7 mouse cellular contexts compared by ENCODE assay signal in the genomic region with DNA sequence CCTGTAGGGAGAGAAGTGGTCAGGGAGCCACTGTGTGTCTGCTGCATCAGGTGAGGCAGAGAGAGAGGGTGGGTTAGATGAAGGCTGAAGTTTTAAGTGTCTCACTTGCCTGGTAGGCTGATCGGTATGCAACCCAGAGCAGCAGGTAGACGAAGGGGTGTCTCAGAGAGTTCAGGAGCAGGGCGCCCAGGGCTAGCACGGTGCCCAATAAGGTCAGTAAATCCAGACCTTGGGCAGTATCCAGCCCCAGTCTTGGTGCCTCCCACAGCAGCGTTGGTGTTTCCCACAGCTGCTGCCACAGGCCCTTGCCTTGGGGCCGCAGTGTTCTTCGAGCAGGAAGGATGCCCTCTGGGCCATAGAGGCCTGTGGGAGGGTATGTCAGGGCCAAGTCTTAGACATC. TPM values are rescaled to one million over a fixed set of nuclear protein-coding genes. Genes with fewer than 3 reads are reported as not detected.
DNase-seq lines count a peak whose midpoint lies in the region; ATAC-seq lines count a peak whose summit lies in the region.

No protein-coding gene starts in this region.

- ATAC-seq in megakaryocyte, adult 5-6 weeks (ENCODE audit: poor library complexity, severe bottlenecking): no peak
- ATAC-seq in limb, embryonic 12.5 days (ENCODE audit: insufficient number of reproducible peaks, insufficient read depth, low FRiP score, low TSS enrichment, low read depth): no peak
- no peak for ATAC-seq in stomach, embryonic 16.5 days (ENCODE audit: insufficient read depth, low FRiP score)

- H3K27me3 ChIP-seq in megakaryocyte, embryonic 14.5 days (replicated peaks): no peaks in the 10 kb centered on the region
- no peaks in the 10 kb centered on the region for H3K27me3 ChIP-seq in forebrain, embryonic 10.5 days (ENCODE audit: poor library complexity, severe bottlenecking)
- no peaks in the 10 kb centered on the region for H3K27me3 ChIP-seq in limb, embryonic 12.5 days
- no peaks in the 10 kb centered on the region for H3K27me3 ChIP-seq in stomach, embryonic 16.5 days (ENCODE audit: control insufficient read depth, insufficient read depth, low read length)

- peaks cover 45% of the 10 kb centered on the region for H3K4me1 ChIP-seq in megakaryocyte, embryonic 14.5 days
- peaks cover 35% of the 10 kb centered on the region for H3K4me1 ChIP-seq in forebrain, embryonic 10.5 days
- peaks cover 21% of the 10 kb centered on the region for H3K4me1 ChIP-seq in limb, embryonic 12.5 days (replicated peaks)
- peaks cover 13% of the 10 kb centered on the region for H3K4me1 ChIP-seq in stomach, embryonic 16.5 days (ENCODE audit: control insufficient read depth, insufficient read depth, low read length)

- no peaks in the 10 kb centered on the region for H3K9me3 ChIP-seq in megakaryocyte, embryonic 14.5 days
- H3K9me3 ChIP-seq in forebrain, embryonic 10.5 days: no peaks in the 10 kb centered on the region
- no peaks in the 10 kb centered on the region for H3K9me3 ChIP-seq in limb, embryonic 12.5 days
- H3K9me3 ChIP-seq in stomach, embryonic 16.5 days (replicated peaks; ENCODE audit: control insufficient read depth, low read length): no peaks in the 10 kb centered on the region

- peak overlapping the region; percentile 89 for H3K9ac ChIP-seq in limb, embryonic 12.5 days (replicated peaks)
- peak overlapping the region; percentile 86 for H3K9ac ChIP-seq in stomach, embryonic 16.5 days (ENCODE audit: low read length)

- peak overlapping the region; percentile 95 for H3K27ac ChIP-seq in forebrain, embryonic 10.5 days
- no peak overlapping the region for H3K27ac ChIP-seq in limb, embryonic 12.5 days
- no peak overlapping the region for H3K27ac ChIP-seq in stomach, embryonic 16.5 days (ENCODE audit: low read length)

- H3K4me3 ChIP-seq in megakaryocyte, embryonic 14.5 days (replicated peaks): peak overlapping the region; percentile 96
- H3K4me3 ChIP-seq in forebrain, embryonic 10.5 days: peak overlapping the region; percentile 69
- H3K4me3 ChIP-seq in limb, embryonic 12.5 days (replicated peaks): peak overlapping the region; percentile 82
- peak overlapping the region; percentile 86 for H3K4me3 ChIP-seq in stomach, embryonic 16.5 days (replicated peaks; ENCODE audit: low read length)

- peaks cover 65% of the 10 kb centered on the region for H3K36me3 ChIP-seq in megakaryocyte, embryonic 14.5 days (replicated peaks; ENCODE audit: low read length)
- H3K36me3 ChIP-seq in forebrain, embryonic 10.5 days (replicated peaks): peaks cover 63% of the 10 kb centered on the region
- H3K36me3 ChIP-seq in limb, embryonic 12.5 days: peaks cover 48% of the 10 kb centered on the region
- peaks cover 14% of the 10 kb centered on the region for H3K36me3 ChIP-seq in stomach, embryonic 16.5 days (ENCODE audit: control insufficient read depth, insufficient read depth, low read length)

- no peak for DNase-seq in forebrain, embryonic 10.5 days (ENCODE audit: extremely low spot score, low spot score)
- no peak for DNase-seq in spleen, postnatal 10 days (ENCODE audit: low spot score in 2 of 2)
- no peak for DNase-seq in layer of hippocampus, adult 8-10 months (ENCODE audit: low spot score in 2 of 2)

- H3K4me2 ChIP-seq in limb, embryonic 12.5 days: peak overlapping the region; percentile 86
- H3K4me2 ChIP-seq in stomach, embryonic 16.5 days (ENCODE audit: low read depth, low read length): peak overlapping the region; percentile 96

- WGBS in forebrain, embryonic 10.5 days: 86% methylated on average over 7 of the region's 7 CpGs
- 83% methylated on average over 7 of the region's 7 CpGs for WGBS in limb, embryonic 12.5 days
- WGBS in stomach, embryonic 16.5 days: 69% methylated on average over 7 of the region's 7 CpGs

RNA-seq across cellular contexts. Expression of gene Lmf2, which starts 1.0 kb away (rescaled TPM):
- polyA plus RNA-seq in megakaryocyte, embryonic 14.5 days (2012; ENCODE audit: insufficient read depth, low replicate concordance): 65.0 and 111 TPM in 2 replicates
- total RNA-seq in megakaryocyte, adult 5-6 weeks (2015): 31.0 and 31.8 TPM in 2 replicates
- 28.7 and 31.6 TPM in 2 replicates for total RNA-seq in megakaryocyte, adult 5-6 weeks (2017)
- 48.6 and 50.0 TPM in 2 replicates for polyA plus RNA-seq in forebrain, embryonic 10.5 days (2016; fragmentation: Nextera tagmentation; extraction: Ambion mirVana)
- 43.3 and 47.4 TPM in 2 replicates for polyA plus RNA-seq in limb, embryonic 12.5 days (2016; fragmentation: Nextera tagmentation; extraction: Ambion mirVana)
- polyA plus RNA-seq in stomach, embryonic 16.5 days (2015; fragmentation: Nextera tagmentation; extraction: Ambion mirVana): 66.9 and 79.1 TPM in 2 replicates
- total RNA-seq in layer of hippocampus, adult 8-10 months (2022): 10 to 100 TPM; 17.7 to 25.3 (median 21.2) TPM

RNA-seq across cellular contexts. Expression of gene Ncaph2, which starts 1.1 kb away (rescaled TPM):
- polyA plus RNA-seq in megakaryocyte, embryonic 14.5 days (2012; ENCODE audit: insufficient read depth, low replicate concordance): 21.9 and 44.6 TPM in 2 replicates
- total RNA-seq in megakaryocyte, adult 5-6 weeks (2015): 89.5 and 98.1 TPM in 2 replicates
- total RNA-seq in megakaryocyte, adult 5-6 weeks (2017): 86.6 and 92.0 TPM in 2 replicates
- polyA plus RNA-seq in forebrain, embryonic 10.5 days (2016; fragmentation: Nextera tagmentation; extraction: Ambion mirVana): 202 and 208 TPM in 2 replicates
- 175 and 183 TPM in 2 replicates for polyA plus RNA-seq in limb, embryonic 12.5 days (2016; fragmentation: Nextera tagmentation; extraction: Ambion mirVana)
- 150 and 166 TPM in 2 replicates for polyA plus RNA-seq in stomach, embryonic 16.5 days (2015; fragmentation: Nextera tagmentation; extraction: Ambion mirVana)
- 100 to 1,000 TPM in 2 of 4 experiments, 10 to 100 TPM in 2; 92.2 to 107 (median 97.7) TPM for total RNA-seq in layer of hippocampus, adult 8-10 months (2022)

RNA-seq across cellular contexts. Expression of gene Sco2, which starts 19.2 kb away (rescaled TPM):
- 47.2 and 56.7 TPM in 2 replicates for polyA plus RNA-seq in megakaryocyte, embryonic 14.5 days (2012; ENCODE audit: insufficient read depth, low replicate concordance)
- total RNA-seq in megakaryocyte, adult 5-6 weeks (2015): 7.3 and 10.4 TPM in 2 replicates
- total RNA-seq in megakaryocyte, adult 5-6 weeks (2017): 3.4 and 5.7 TPM in 2 replicates
- 6.6 and 7.2 TPM in 2 replicates for polyA plus RNA-seq in forebrain, embryonic 10.5 days (2016; fragmentation: Nextera tagmentation; extraction: Ambion mirVana)
- polyA plus RNA-seq in limb, embryonic 12.5 days (2016; fragmentation: Nextera tagmentation; extraction: Ambion mirVana): 4.2 and 5.3 TPM in 2 replicates
- 6.0 and 6.1 TPM in 2 replicates for polyA plus RNA-seq in stomach, embryonic 16.5 days (2015; fragmentation: Nextera tagmentation; extraction: Ambion mirVana)
- 10 to 100 TPM; 29.5 to 34.5 (median 33.1) TPM for total RNA-seq in layer of hippocampus, adult 8-10 months (2022)

RNA-seq across cellular contexts. Expression of gene Miox, which starts 20.3 kb away (rescaled TPM):
- polyA plus RNA-seq in megakaryocyte, embryonic 14.5 days (2012; ENCODE audit: insufficient read depth, low replicate concordance): not detected in 2 replicates
- total RNA-seq in megakaryocyte, adult 5-6 weeks (2015): not detected in 2 replicates
- total RNA-seq in megakaryocyte, adult 5-6 weeks (2017): 0.99 and 1.0 TPM in 2 replicates
- not detected in 2 replicates for polyA plus RNA-seq in forebrain, embryonic 10.5 days (2016; fragmentation: Nextera tagmentation; extraction: Ambion mirVana)
- polyA plus RNA-seq in limb, embryonic 12.5 days (2016; fragmentation: Nextera tagmentation; extraction: Ambion mirVana): not detected in 2 replicates
- 0.54 and 0.66 TPM in 2 replicates for polyA plus RNA-seq in stomach, embryonic 16.5 days (2015; fragmentation: Nextera tagmentation; extraction: Ambion mirVana)
- not detected for total RNA-seq in layer of hippocampus, adult 8-10 months (2022)

RNA-seq across cellular contexts. Expression of gene Tymp, which starts 22.4 kb away (rescaled TPM):
- 0.41 and 6.8 TPM in 2 replicates for polyA plus RNA-seq in megakaryocyte, embryonic 14.5 days (2012; ENCODE audit: insufficient read depth, low replicate concordance)
- not detected in 2 replicates for total RNA-seq in megakaryocyte, adult 5-6 weeks (2015)
- 0.07 and 0.12 TPM in 2 replicates for total RNA-seq in megakaryocyte, adult 5-6 weeks (2017)
- polyA plus RNA-seq in forebrain, embryonic 10.5 days (2016; fragmentation: Nextera tagmentation; extraction: Ambion mirVana): 1.2 and 1.4 TPM in 2 replicates
- polyA plus RNA-seq in limb, embryonic 12.5 days (2016; fragmentation: Nextera tagmentation; extraction: Ambion mirVana): 1.5 TPM in 2 replicates
- polyA plus RNA-seq in stomach, embryonic 16.5 days (2015; fragmentation: Nextera tagmentation; extraction: Ambion mirVana): 1.3 and 1.4 TPM in 2 replicates
- total RNA-seq in layer of hippocampus, adult 8-10 months (2022): 1 to 10 TPM in 3 of 4 experiments, under 1 TPM in 1; 0.76 to 1.6 (median 1.2) TPM
